Mouse (Mus musculus) MEL (cell line): ENCODE measurements around the gene Cnppd1.

Experiments
- CTCF ChIP-seq, 3 experiments: IDR thresholded peaks in 2 of 3; conservative IDR thresholded peaks in 1 of 3; 2 replicates each; pipeline ENCODE4 v1.5.1; 2011 to 2012; ENCODE audit warnings: low read length in 3 of 3, low read depth in 2 of 3, mild to moderate bottlenecking in 2 of 3, improper control_type of control experiment in 1 of 3, inconsistent platforms in 1 of 3, mixed read lengths in 1 of 3, moderate library complexity in 1 of 3; ENCODE audit not compliant: control insufficient read depth in 1 of 3, insufficient read depth in 1 of 3, poor library complexity in 1 of 3, severe bottlenecking in 1 of 3
- MAFK ChIP-seq: IDR thresholded peaks from 2 replicates; pipeline ENCODE4 v1.6.1; 2011; ENCODE audit warnings: low read depth, mild to moderate bottlenecking, low read length, improper control_type of control experiment, borderline replicate concordance
- MAX ChIP-seq: IDR thresholded peaks from 2 replicates; pipeline ENCODE4 v1.6.1; 2011; ENCODE audit warnings: low read length, improper control_type of control experiment
- USF2 ChIP-seq, 2 experiments: IDR thresholded peaks; 2 replicates each; pipeline ENCODE4 v1.6.1; 2011 to 2012; ENCODE audit warnings: improper control_type of control experiment in 2 of 2, low read length in 2 of 2, borderline replicate concordance in 1 of 2, inconsistent platforms in 1 of 2, low read depth in 1 of 2, mild to moderate bottlenecking in 1 of 2; ENCODE audit not compliant: insufficient read depth in 1 of 2

DNA sequence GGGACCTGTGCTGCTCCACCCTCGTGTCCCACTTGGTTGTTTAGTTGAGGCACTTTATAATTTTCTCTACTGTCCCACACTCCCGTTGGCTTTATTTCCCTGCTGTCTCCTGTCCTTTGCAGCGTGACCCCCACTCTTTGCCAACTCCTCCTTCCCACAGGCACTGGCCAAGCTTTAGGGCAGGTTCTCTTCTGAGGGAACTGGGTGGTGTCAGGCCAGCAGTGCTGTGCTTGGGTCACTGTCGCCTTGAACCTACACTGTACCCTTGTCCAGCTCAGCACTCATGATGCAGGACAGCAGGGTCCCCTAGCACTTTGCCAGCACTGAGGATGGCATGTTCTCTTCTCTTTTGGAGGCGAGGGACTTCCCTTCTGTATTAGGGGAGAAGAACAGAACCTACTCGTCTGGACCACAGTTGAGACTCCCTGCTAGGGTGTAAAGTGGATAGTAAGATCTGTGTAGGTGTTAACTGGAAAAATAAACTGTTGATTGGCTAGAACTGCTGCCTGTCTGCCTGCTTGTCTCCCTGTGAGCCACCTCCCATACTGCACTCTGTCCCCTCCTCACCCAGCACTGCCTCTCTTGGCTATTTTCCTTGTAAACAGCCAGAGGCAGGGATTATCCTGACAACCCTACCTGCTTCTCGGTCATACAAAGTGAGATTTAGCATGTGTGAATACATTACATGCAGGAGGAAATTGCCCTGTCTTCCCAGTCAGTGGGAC, 5.1 kb upstream of the Cnppd1 start:
- TF ChIP-seq MAX (no peak), CTCF (IDR thresholded peaks at IDR 0.05 in 2 of 3, conservative IDR thresholded peaks at IDR 0.05 in 1 of 3; ENCODE audit: control insufficient read depth in 1 of 3, insufficient read depth in 1 of 3, low read depth in 2 of 3, low read length in 3 of 3, poor library complexity in 1 of 3, severe bottlenecking in 1 of 3) (no peak), USF2 (IDR thresholded peaks at IDR 0.05; ENCODE audit: borderline replicate concordance in 1 of 2, insufficient read depth in 1 of 2, low read depth in 1 of 2, low read length in 2 of 2) (no peak), MAFK (no peak)
